Mouse (Mus musculus) stomach, embryonic 14.5 days (tissue): Measurements from ENCODE around the gene Hoxd10. TPM values are rescaled to one million over a fixed set of nuclear protein-coding genes. Genes with fewer than 3 reads are reported as not detected.
A peak's percentile ranks its signal among the peaks of the same experiment; 100 is the strongest.

Experiments used
- ATAC-seq: fragments of 200-750 bp; cut with Nextera tagmentation; 2 replicates; pipeline ENCODE4 v1.8.0; 2017; ENCODE audit warnings: low read depth, moderate TSS enrichment; ENCODE audit not compliant: insufficient number of reproducible peaks, insufficient read depth, low FRiP score
- H3K27ac ChIP-seq: fragments of 300-500 bp; sonication (generic); 2 replicates; pipeline ENCODE4 v1.5.1; 2014; ENCODE audit warnings: mild to moderate bottlenecking, low read length, moderate library complexity, mixed read lengths
- H3K27me3 ChIP-seq: fragments of 300-500 bp; sonication (generic); 2 replicates; pipeline ENCODE4 v1.6.1; 2014; ENCODE audit warnings: low read length, control low read depth, mixed read lengths; ENCODE audit not compliant: control insufficient read depth, insufficient read depth
- H3K36me3 ChIP-seq: fragments of 300-500 bp; sonication (generic); 2 replicates; pipeline ENCODE4 v1.6.1; 2014; ENCODE audit warnings: mild to moderate bottlenecking, control low read depth, low read length, moderate library complexity, mixed read lengths; ENCODE audit not compliant: control insufficient read depth, insufficient read depth
- H3K4me1 ChIP-seq: fragments of 300-500 bp; sonication (generic); 2 replicates; pipeline ENCODE4 v1.6.1; 2014; ENCODE audit warnings: low read length, control low read depth, mixed read lengths; ENCODE audit not compliant: control insufficient read depth, insufficient read depth
- H3K4me2 ChIP-seq: fragments of 300-500 bp; sonication (generic); replicated peaks from 2 replicates; pipeline ENCODE4 v1.6.1; 2014; ENCODE audit warnings: low read depth, low read length, control low read depth
- H3K4me3 ChIP-seq: fragments of 300-500 bp; sonication (generic); 2 replicates; pipeline ENCODE4 v1.5.1; 2014; ENCODE audit warnings: low read depth, low read length, control low read depth
- H3K9ac ChIP-seq: fragments of 300-500 bp; sonication (generic); replicated peaks from 2 replicates; pipeline ENCODE4 v1.6.1; 2014; ENCODE audit warnings: low read depth, mild to moderate bottlenecking, control low read depth, low read length, moderate library complexity, mixed read lengths
- H3K9me3 ChIP-seq: fragments of 300-500 bp; sonication (generic); 2 replicates; pipeline ENCODE4 v1.6.1; 2016; ENCODE audit warnings: low read depth, low read length, control low read depth; ENCODE audit not compliant: control insufficient read depth
- WGBS: fragments of 180-500 bp; shearing (Covaris S2); extraction: QIAGEN DNeasy Blood & Tissue Kit; methylation state at CpG from one replicate; pipeline ENCODE4 v1.1.7; 2014; 5-methylcytosine and 5-hydroxymethylcytosine counted together
- polyA plus RNA-seq: library from polyadenylated mRNA; unstranded; fragments of >200 nt; fragmentation: Nextera tagmentation; extraction: Ambion mirVana; gene quantifications from 2 replicates; pipeline ENCODE4 v1.2.1, GENCODE M21; 2014

The Hoxd10 gene
- polyA plus RNA-seq, 1 experiment from 2014 or later, result not detected

DNA sequence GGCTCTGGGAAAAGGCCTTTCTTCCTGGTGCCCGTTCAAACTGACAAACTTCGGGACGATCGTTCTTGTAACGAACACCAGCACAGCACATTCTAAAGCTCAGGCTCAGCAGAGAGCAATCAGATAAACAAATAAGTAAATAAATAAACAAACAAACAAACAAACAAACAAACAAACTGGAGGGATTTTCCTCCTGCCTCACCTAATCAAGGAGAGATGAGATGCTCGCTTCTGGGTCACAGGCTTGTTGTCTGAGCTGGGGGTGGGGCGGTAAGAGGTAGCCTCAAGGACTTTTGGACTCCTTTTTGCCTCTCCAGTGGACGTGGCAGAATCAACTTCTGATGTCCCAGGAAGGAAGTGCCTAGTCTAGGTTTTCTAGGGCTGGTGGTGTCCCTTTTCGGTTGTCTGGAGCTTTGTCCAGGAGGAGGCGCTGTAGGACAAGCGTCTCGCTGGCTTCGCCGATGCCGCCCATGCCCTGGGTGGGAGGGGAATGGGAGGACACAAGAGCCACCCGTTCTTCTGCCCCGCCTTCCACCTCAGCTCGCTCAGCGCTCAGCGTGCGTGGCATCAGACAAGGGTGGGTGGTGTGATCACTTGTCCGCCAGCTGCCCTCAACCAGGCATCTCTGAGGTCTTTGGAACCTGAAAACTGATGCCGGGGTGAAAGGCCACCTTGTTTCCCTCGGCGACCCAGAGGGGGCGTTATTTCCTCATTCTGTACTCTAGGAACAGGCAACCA, 23.9 kb downstream of the Hoxd10 start:
- 3% methylated on average over 26 of the region's 26 CpGs for WGBS
- Histone ChIP-seq H3K9ac (no peak overlapping the region), H3K36me3 (no peaks in the 10 kb centered on the region), H3K27me3 (peaks cover 63% of the 10 kb centered on the region), H3K4me2 (peak overlapping the region; percentile 42), H3K27ac (no peak overlapping the region), H3K9me3 (no peaks in the 10 kb centered on the region), H3K4me1 (no peaks in the 10 kb centered on the region; the same call in 1 of the 2 replicates), H3K4me3 (peak overlapping the region; percentile 11; the same call in 1 of the 2 replicates)
- ATAC-seq, result peak; percentile 58

DNA sequence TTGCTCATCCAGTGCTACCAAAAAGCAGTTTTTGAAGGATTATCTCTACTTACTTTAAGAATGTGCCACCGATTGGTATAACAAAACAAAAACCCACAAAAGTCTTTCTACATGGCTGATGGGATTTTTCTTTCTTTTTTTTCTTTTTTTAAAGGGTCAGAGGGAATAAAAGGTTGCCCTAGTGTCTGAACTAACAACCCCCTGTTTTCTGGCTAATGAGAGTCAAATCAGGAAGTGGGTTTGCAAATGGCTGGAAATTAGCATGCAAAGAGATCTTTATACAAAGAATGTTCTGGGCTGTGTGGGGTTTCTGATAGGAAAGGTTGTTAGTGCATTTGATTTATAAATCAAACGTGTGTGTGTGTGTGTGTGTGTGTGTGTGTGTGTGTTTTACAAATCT, 28.7 kb downstream of the Hoxd10 start:
- Histone ChIP-seq H3K36me3 (no peaks in the 10 kb centered on the region), H3K4me1 (no peaks in the 10 kb centered on the region), H3K27ac (no peak overlapping the region), H3K4me2 (no peak overlapping the region), H3K4me3 (no peak overlapping the region), H3K9ac (no peak overlapping the region), H3K27me3 (peaks cover 72% of the 10 kb centered on the region), H3K9me3 (no peaks in the 10 kb centered on the region)
- ATAC-seq, result no peak
- 22% methylated on average over 2 of the region's 2 CpGs for WGBS

DNA sequence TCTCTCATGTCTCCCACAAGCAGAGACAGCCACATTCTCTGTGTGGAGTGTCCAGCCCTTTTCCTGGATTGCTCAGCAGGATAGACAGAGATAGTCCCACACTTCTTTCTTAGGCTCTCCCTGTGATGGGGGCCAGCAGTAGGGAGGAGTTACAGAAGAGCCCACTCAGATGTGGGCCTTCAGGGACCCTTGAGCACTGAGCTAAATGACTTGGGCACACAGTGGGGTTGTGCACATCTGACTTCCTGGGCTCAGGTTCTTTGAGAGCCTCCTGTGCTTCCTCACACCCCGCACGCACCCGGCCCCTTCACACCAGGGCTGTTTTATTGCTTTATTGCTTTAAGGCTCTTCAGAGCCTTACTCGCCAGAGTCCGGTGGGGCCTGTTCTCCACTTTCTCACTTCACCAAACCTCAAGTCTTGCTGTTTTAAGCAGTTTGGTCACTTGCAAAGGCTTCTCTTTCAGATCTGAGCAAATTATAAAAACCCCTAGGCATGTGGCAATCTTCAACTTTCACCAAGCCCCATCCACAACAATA, 29.3 kb downstream of the Hoxd10 start:
- Histone ChIP-seq H3K36me3 (no peaks in the 10 kb centered on the region), H3K9ac (no peak overlapping the region), H3K4me3 (no peak overlapping the region), H3K27me3 (peaks cover 75% of the 10 kb centered on the region), H3K4me1 (no peaks in the 10 kb centered on the region), H3K9me3 (no peaks in the 10 kb centered on the region), H3K27ac (no peak overlapping the region), H3K4me2 (no peak overlapping the region)
- 24% methylated on average over 5 of the region's 5 CpGs for WGBS
- ATAC-seq, result no peak

DNA sequence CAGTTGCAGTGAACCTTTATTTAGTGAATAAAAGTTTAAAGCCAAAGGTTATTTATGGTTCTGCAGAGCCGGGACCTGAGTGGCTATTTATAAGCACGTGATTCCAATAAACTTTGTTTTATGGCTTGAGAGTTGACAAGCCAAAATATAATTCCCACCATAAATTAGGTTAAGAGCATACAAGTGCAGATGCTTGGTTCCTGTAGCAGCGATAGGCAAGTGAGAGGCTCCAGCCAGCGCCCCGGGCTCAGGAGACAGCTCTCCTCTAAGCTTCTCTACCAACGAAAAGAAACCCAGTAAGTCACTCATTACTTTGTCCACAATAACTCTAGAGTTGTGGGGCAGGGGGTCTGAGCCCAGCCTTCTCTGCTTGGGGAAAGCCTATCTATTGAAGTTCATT, 30.2 kb downstream of the Hoxd10 start:
- Histone ChIP-seq H3K27me3 (peaks cover 74% of the 10 kb centered on the region), H3K4me1 (no peaks in the 10 kb centered on the region), H3K4me3 (no peak overlapping the region), H3K36me3 (no peaks in the 10 kb centered on the region), H3K9me3 (no peaks in the 10 kb centered on the region), H3K4me2 (no peak overlapping the region), H3K9ac (no peak overlapping the region), H3K27ac (no peak overlapping the region)
- no peak for ATAC-seq
- WGBS, result 10% methylated on average over 6 of the region's 6 CpGs

DNA sequence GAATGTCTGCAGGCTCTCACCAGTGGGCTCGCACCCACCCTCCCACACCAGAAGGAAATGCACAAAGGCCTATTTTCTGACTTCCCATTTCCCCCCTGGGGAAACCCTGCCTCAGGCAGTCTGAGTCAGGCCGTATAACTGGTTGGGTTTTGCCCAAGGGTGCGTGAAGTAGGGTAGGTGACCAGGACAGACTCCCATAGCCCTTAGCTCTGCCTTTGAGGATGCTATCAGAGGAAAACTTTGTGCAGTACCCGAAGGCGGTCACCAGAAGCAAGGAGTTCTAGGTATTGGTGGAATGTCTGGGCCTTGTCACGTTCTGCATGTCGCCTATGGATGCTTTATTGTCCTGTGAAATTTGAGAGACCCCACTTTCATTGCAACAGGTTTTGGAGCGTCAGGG, 31.2 kb downstream of the Hoxd10 start:
- Histone ChIP-seq H3K4me3 (no peak overlapping the region), H3K4me1 (no peaks in the 10 kb centered on the region), H3K27ac (no peak overlapping the region), H3K27me3 (peaks cover 69% of the 10 kb centered on the region), H3K9me3 (no peaks in the 10 kb centered on the region), H3K9ac (no peak overlapping the region), H3K36me3 (no peaks in the 10 kb centered on the region), H3K4me2 (no peak overlapping the region)
- WGBS, result 31% methylated on average over 8 of the region's 8 CpGs
- no peak for ATAC-seq

DNA sequence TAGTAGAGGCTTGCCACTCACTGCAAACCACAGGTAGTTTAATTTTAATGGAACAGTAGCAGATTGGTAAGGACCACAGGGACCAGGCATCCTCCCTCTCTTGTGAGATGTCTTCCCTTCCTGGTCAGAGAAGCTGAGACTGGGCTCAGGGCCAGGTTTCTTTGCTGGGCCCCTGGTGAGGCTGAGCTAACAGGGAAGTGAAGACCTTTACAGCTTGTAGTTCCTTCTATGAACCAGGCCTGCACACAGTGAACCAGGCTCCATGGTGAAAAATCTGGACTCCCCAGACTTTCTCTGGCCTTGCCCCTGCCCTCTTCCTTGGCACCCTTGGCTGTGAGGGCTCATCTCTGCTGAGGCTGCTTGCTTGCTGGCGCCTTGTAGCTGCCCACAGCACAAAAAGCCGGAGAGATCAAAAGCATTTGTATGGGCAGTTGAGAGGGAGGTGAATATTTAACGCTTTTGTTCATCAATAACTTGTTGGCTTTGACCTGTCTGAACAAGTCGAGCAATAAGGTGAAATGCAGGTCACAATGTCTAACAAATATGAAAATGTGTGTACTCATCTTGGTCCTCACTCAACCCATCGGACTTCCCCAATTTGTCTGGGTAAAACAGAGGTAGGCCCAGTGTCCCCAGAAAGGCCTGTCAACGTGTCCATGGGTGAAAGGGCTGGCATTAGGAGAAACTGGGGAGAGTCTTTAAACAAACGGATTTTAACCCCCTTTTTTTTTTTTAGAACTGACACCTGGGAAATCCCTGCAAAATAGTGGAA, 32.7 kb downstream of the Hoxd10 start:
- ATAC-seq, result no peak
- H3K36me3 ChIP-seq, result no peaks in the 10 kb centered on the region
- no peak overlapping the region for H3K4me2 ChIP-seq
- no peak overlapping the region for H3K9ac ChIP-seq
- no peak overlapping the region for H3K4me3 ChIP-seq
- H3K27me3 ChIP-seq, result peaks cover 76% of the 10 kb centered on the region
- 38% methylated on average over 7 of the region's 7 CpGs for WGBS
- no peaks in the 10 kb centered on the region for H3K9me3 ChIP-seq
- no peak overlapping the region for H3K27ac ChIP-seq
- H3K4me1 ChIP-seq, result no peaks in the 10 kb centered on the region

DNA sequence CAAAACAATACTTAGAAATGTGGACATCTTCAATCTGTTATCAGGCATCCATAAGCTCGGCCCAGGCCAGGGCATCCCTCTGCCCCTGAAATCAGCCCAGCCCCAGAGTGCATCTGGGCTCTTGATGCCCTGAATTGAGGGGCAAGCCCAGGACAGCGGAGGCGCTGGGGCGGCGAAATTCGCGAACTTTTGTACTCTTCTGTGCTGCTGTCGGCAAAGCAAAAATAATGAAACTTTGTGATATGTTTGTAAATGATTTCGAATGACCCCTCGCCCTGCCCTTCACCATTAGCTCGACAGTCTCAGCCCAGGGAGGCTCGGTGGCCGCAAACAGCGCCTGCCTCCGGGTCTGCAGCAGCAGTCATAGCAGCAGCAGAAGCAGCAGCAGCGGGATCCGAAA, 33.4 kb downstream of the Hoxd10 start:
- Histone ChIP-seq H3K9me3 (no peaks in the 10 kb centered on the region), H3K4me1 (no peaks in the 10 kb centered on the region), H3K9ac (no peak overlapping the region), H3K27ac (no peak overlapping the region), H3K27me3 (peaks cover 77% of the 10 kb centered on the region), H3K4me3 (no peak overlapping the region), H3K36me3 (no peaks in the 10 kb centered on the region), H3K4me2 (no peak overlapping the region)
- ATAC-seq, result no peak
- 11% methylated on average over 17 of the region's 17 CpGs for WGBS

DNA sequence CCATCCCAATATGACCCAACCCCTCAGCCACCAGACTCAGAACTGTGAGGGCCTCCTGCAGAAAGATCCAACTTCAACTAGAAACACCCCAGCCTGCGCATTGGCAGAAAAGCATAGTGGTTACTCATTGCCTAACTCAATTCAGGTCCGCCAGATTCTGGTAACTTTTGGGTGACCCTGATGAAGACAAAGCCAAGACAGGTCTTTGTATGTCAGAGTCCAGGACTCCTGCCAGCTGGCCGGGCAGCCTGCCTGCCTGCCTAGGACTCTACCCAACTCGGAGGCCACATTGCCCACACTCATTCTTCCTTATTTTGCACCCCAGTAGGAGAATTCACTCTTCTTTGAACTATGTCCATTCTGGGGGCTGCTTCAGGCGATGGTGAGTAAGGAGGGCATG, 34.8 kb downstream of the Hoxd10 start, which contains the start of gene Gm28230:
Gene Gm28230, plus strand, starts transcription at position 178 of the 400 bp plus-strand sequence.
- no peaks in the 10 kb centered on the region for H3K36me3 ChIP-seq
- ATAC-seq, result no peak
- H3K27ac ChIP-seq, result no peak within 1 kb of the TSS
- peaks cover 77% of the 10 kb centered on the region for H3K27me3 ChIP-seq
- peak within 1 kb of the TSS; percentile 7 for H3K4me3 ChIP-seq
- whole genome bisulfite sequencing, result 37% methylated on average over 5 of the region's 5 CpGs
- H3K9me3 ChIP-seq, result no peaks in the 10 kb centered on the region
- no peak within 1 kb of the TSS for H3K9ac ChIP-seq
- H3K4me2 ChIP-seq, result peak within 1 kb of the TSS; percentile 19; the same call in 1 of the 2 replicates
- no peaks in the 10 kb centered on the region for H3K4me1 ChIP-seq
